Mouse (Mus musculus) kidney, postnatal 36 days (tissue): ENCODE data around the gene Spag9.

Experiments used
- DNase-seq, 2 experiments: peaks; one replicate each; pipeline ENCODE4 v3.0.0; 2021 to 2022; ENCODE audit warnings: mixed read lengths in 2 of 2

Spag9 gene

GRCm38 (mm10) chr11:93995720-93996305, at the start of gene Spag9:
TSS of gene Spag9 (plus strand) at chr11:93996091.
- DNase-seq, result peak; percentile 95 to 96

GRCm38 (mm10) chr11:93948887-93949567, 46.9 kb upstream of the Spag9 start:
- DNase-seq, result no peak

GRCm38 (mm10) chr11:93950045-93950444, 45.8 kb upstream of the Spag9 start:
- DNase-seq, result peak; percentile 59 to 64

GRCm38 (mm10) chr11:93952376-93952775, 43.5 kb upstream of the Spag9 start:
- DNase-seq, result no peak

GRCm38 (mm10) chr11:93954738-93955255, 41.1 kb upstream of the Spag9 start:
- DNase-seq, result no peak

GRCm38 (mm10) chr11:93955256-93956150, 40.4 kb upstream of the Spag9 start:
- DNase-seq, result peak; percentile 96 to 97

- DNase-seq, result peak in 1 of 2 experiments; percentile 36
These were observed 39.7 kb upstream of the Spag9 start, which contains the start of gene Nme2 for GRCm38 (mm10) chr11:93956159-93956558. TSS of gene Nme2 (minus strand) at chr11:93956259.

GRCm38 (mm10) chr11:93957031-93957555, 38.8 kb upstream of the Spag9 start:
- DNase-seq, result no peak

GRCm38 (mm10) chr11:93957746-93958145, 38.1 kb upstream of the Spag9 start:
- no peak for DNase-seq

- peak; percentile 45 to 49 for DNase-seq
These were observed 34.4 kb upstream of the Spag9 start for GRCm38 (mm10) chr11:93961482-93961881.

- DNase-seq, result no peak
These were observed 32.9 kb upstream of the Spag9 start for GRCm38 (mm10) chr11:93963013-93963412.

- DNase-seq, result no peak
These were observed 30.5 kb upstream of the Spag9 start for GRCm38 (mm10) chr11:93965391-93965790.

GRCm38 (mm10) chr11:93967381-93967780, 28.5 kb upstream of the Spag9 start:
- DNase-seq, result no peak

- peak; percentile 98 for DNase-seq
These were observed 27.7 kb upstream of the Spag9 start, which contains the start of the genes Gm20390 and Nme1 for GRCm38 (mm10) chr11:93968005-93968847. TSS of gene Gm20390 (minus strand) at chr11:93968293. TSS of gene Nme1 (minus strand) at chr11:93968521.

- DNase-seq, result no peak
These were observed 27.1 kb upstream of the Spag9 start for GRCm38 (mm10) chr11:93968848-93969128.

- no peak for DNase-seq
These were observed 26.7 kb upstream of the Spag9 start for GRCm38 (mm10) chr11:93969171-93969570.

GRCm38 (mm10) chr11:93969799-93970198, 26.1 kb upstream of the Spag9 start:
- no peak for DNase-seq

GRCm38 (mm10) chr11:93972951-93973350, 22.9 kb upstream of the Spag9 start:
- DNase-seq, result no peak

GRCm38 (mm10) chr11:93979502-93980049, 16.3 kb upstream of the Spag9 start:
- peak in 1 of 2 experiments; percentile 34 for DNase-seq

GRCm38 (mm10) chr11:93984619-93985018, 11.3 kb upstream of the Spag9 start:
- no peak for DNase-seq

- no peak for DNase-seq
These were observed 10.6 kb upstream of the Spag9 start for GRCm38 (mm10) chr11:93985265-93985664.

- DNase-seq, result no peak
These were observed 9.6 kb upstream of the Spag9 start for GRCm38 (mm10) chr11:93986298-93986697.
